Mouse (Mus musculus): ENCODE measurements around the gene Tbc1d5. TPM values are rescaled to one million over a fixed set of nuclear protein-coding genes. Genes with fewer than 3 reads are reported as not detected.
"Not testable (repeated sequence)": the region's sequence is repeated elsewhere in the genome, so short reads cannot be mapped to it uniquely, and the experiment has no call there.

Gene Tbc1d5
- polyA plus RNA-seq, 1 experiment from 2014 or later, result 4.6 TPM

GRCm38 (mm10) chr17:50729031-50729430, 450.1 kb downstream of the Tbc1d5 start:
- Histone ChIP-seq H3K27ac (ENCODE audit: low read depth, low read length) (no peak overlapping the region), H3K9ac (ENCODE audit: low read depth, low read length) (no peak overlapping the region), H3K4me1 (replicated peaks; ENCODE audit: control insufficient read depth, insufficient read depth, low read length) (no peaks in the 10 kb centered on the region), H3K4me2 (replicated peaks; ENCODE audit: low read depth) (no peak overlapping the region), H3K36me3 (ENCODE audit: control insufficient read depth, insufficient read depth) (no peaks in the 10 kb centered on the region), H3K9me3 (ENCODE audit: control insufficient read depth) (no peaks in the 10 kb centered on the region), H3K4me3 (ENCODE audit: low read depth, low read length) (no peak overlapping the region), H3K27me3 (replicated peaks; ENCODE audit: control insufficient read depth, insufficient read depth, low read length) (no peaks in the 10 kb centered on the region)
- 98% methylated on average over 2 of the region's 2 CpGs for WGBS
- ATAC-seq, result no peak
- TF ChIP-seq CTCF (IDR thresholded peaks at IDR 0.05; ENCODE audit: low read depth), result no peak

- Histone ChIP-seq H3K4me1 (replicated peaks; ENCODE audit: control insufficient read depth, insufficient read depth, low read length) (no peaks in the 10 kb centered on the region), H3K9me3 (ENCODE audit: control insufficient read depth) (no peaks in the 10 kb centered on the region), H3K27me3 (replicated peaks; ENCODE audit: control insufficient read depth, insufficient read depth, low read length) (no peaks in the 10 kb centered on the region), H3K4me2 (replicated peaks; ENCODE audit: low read depth) (no peak overlapping the region), H3K9ac (ENCODE audit: low read depth, low read length) (no peak overlapping the region), H3K36me3 (ENCODE audit: control insufficient read depth, insufficient read depth) (no peaks in the 10 kb centered on the region), H3K27ac (ENCODE audit: low read depth, low read length) (no peak overlapping the region), H3K4me3 (ENCODE audit: low read depth, low read length) (no peak overlapping the region)
- WGBS, result 52% methylated on average over 2 of the region's 2 CpGs
- no peak for TF ChIP-seq CTCF (IDR thresholded peaks at IDR 0.05; ENCODE audit: low read depth)
- no peak for ATAC-seq
Measured at GRCm38 (mm10) chr17:50726265-50726664, 452.9 kb downstream of the Tbc1d5 start.

GRCm38 (mm10) chr17:50724376-50724775, 454.8 kb downstream of the Tbc1d5 start:
- no peaks in the 10 kb centered on the region for H3K9me3 ChIP-seq (ENCODE audit: control insufficient read depth)
- WGBS, result 90% methylated on average over 2 of the region's 2 CpGs
- H3K27ac ChIP-seq (ENCODE audit: low read depth, low read length), result no peak overlapping the region
- H3K36me3 ChIP-seq (ENCODE audit: control insufficient read depth, insufficient read depth), result no peaks in the 10 kb centered on the region
- H3K4me1 ChIP-seq (replicated peaks; ENCODE audit: control insufficient read depth, insufficient read depth, low read length), result no peaks in the 10 kb centered on the region
- no peak overlapping the region for H3K9ac ChIP-seq (ENCODE audit: low read depth, low read length)
- no peak for TF ChIP-seq CTCF (IDR thresholded peaks at IDR 0.05; ENCODE audit: low read depth)
- H3K4me2 ChIP-seq (replicated peaks; ENCODE audit: low read depth), result no peak overlapping the region
- no peak overlapping the region for H3K4me3 ChIP-seq (ENCODE audit: low read depth, low read length)
- no peak for ATAC-seq
- no peaks in the 10 kb centered on the region for H3K27me3 ChIP-seq (replicated peaks; ENCODE audit: control insufficient read depth, insufficient read depth, low read length)

DNA sequence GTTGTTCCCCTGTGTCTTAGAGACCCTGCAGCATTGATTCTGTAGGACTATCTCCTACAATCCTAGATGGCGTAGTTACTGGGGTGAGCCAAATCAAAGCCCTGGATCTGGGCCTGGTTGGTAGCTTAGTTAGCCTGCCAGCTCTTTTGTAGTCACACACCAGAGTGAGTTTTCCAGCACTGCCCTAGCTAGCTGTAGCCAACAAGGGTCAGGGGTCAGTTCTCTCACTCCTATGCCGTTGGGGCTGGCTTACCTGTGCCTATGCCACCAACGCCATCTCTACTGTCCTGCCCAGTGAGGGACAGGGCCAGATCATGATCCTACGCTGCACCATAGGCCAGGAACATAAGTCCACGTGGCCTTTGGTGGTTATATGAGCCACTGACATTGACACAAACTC, 461.6 kb downstream of the Tbc1d5 start:
- no peaks in the 10 kb centered on the region for H3K9me3 ChIP-seq (ENCODE audit: control insufficient read depth)
- H3K9ac ChIP-seq (ENCODE audit: low read depth, low read length), result no peak overlapping the region
- no peak for ATAC-seq
- H3K27me3 ChIP-seq (replicated peaks; ENCODE audit: control insufficient read depth, insufficient read depth, low read length), result no peaks in the 10 kb centered on the region
- WGBS, result 85% methylated on average over 5 of the region's 5 CpGs
- no peak overlapping the region for H3K27ac ChIP-seq (ENCODE audit: low read depth, low read length)
- no peak overlapping the region for H3K4me3 ChIP-seq (ENCODE audit: low read depth, low read length)
- H3K4me2 ChIP-seq (replicated peaks; ENCODE audit: low read depth), result no peak overlapping the region
- TF ChIP-seq CTCF (IDR thresholded peaks at IDR 0.05; ENCODE audit: low read depth), result no peak
- H3K36me3 ChIP-seq (ENCODE audit: control insufficient read depth, insufficient read depth), result no peaks in the 10 kb centered on the region
- no peaks in the 10 kb centered on the region for H3K4me1 ChIP-seq (replicated peaks; ENCODE audit: control insufficient read depth, insufficient read depth, low read length)

- H3K27me3 ChIP-seq (replicated peaks; ENCODE audit: control insufficient read depth, insufficient read depth, low read length), result no peaks in the 10 kb centered on the region
- no peak overlapping the region for H3K9ac ChIP-seq (ENCODE audit: low read depth, low read length)
- no peak for ATAC-seq
- H3K27ac ChIP-seq (ENCODE audit: low read depth, low read length), result no peak overlapping the region
- no peaks in the 10 kb centered on the region for H3K9me3 ChIP-seq (ENCODE audit: control insufficient read depth)
- no peaks in the 10 kb centered on the region for H3K36me3 ChIP-seq (ENCODE audit: control insufficient read depth, insufficient read depth)
- no peak overlapping the region for H3K4me2 ChIP-seq (replicated peaks; ENCODE audit: low read depth)
- H3K4me3 ChIP-seq (ENCODE audit: low read depth, low read length), result no peak overlapping the region
- no peaks in the 10 kb centered on the region for H3K4me1 ChIP-seq (replicated peaks; ENCODE audit: control insufficient read depth, insufficient read depth, low read length)
- WGBS, result 82% methylated on average over 7 of the region's 7 CpGs
- no peak for TF ChIP-seq CTCF (IDR thresholded peaks at IDR 0.05; ENCODE audit: low read depth)
Measured at GRCm38 (mm10) chr17:50710497-50711222, 468.5 kb downstream of the Tbc1d5 start.

DNA sequence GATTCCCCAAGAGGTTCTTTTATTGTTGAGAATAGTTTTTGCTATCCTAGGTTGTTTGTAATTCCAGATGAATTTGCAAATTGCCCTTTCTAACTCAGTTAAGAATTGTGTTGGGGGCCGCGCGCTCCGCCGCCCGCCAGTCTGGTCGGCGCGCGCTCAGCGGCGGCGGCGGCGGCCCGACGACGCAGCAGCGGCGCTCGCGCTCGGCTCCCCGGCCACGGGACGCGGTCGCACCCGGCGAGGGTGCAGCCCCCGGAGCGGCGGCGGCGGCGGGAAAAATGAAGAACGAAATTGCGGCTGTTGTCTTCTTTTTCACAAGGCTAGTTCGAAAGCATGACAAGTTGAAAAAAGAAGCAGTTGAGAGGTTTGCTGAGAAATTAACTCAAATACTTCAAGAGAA, 480.7 kb downstream of the Tbc1d5 start:
- H3K4me3 ChIP-seq (ENCODE audit: low read depth, low read length), result peak overlapping the region; percentile 17; the same call in 1 of the 2 replicates
- WGBS, result 3% methylated on average over 34 of the region's 39 CpGs
- not testable (repeated sequence) for H3K4me1 ChIP-seq (replicated peaks; ENCODE audit: control insufficient read depth, insufficient read depth, low read length); H3K9me3 ChIP-seq (ENCODE audit: control insufficient read depth); H3K27me3 ChIP-seq (replicated peaks; ENCODE audit: control insufficient read depth, insufficient read depth, low read length); H3K27ac ChIP-seq (ENCODE audit: low read depth, low read length); ATAC-seq; H3K9ac ChIP-seq (ENCODE audit: low read depth, low read length); H3K36me3 ChIP-seq (ENCODE audit: control insufficient read depth, insufficient read depth)
- H3K4me2 ChIP-seq (replicated peaks; ENCODE audit: low read depth), result peak overlapping the region; percentile 54

All from intestine, postnatal 0 days (tissue).